Mouse (Mus musculus): Measurements from ENCODE around the gene Cldn9.

The Cldn9 gene

DNA sequence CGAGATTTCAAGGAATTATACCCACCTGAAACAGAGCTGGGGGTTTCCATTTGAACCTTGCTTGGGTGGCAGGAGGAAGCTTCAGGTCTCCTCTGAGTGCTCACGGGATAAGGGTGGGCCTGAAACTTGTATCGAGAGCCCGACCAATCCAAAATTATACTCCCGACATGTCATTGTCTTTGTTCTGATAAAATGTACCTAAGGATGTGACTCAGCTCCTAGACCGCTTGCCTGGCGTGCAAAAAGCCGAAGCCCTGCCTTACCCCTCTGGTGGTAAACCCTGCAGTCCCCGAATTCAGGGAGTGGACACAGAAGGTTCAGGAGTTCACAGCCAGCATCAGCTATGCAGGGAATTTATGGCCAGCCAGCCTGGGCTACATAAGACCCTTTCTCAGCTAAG lies 3.5 kb downstream of the Cldn9 start:
- no peak for DNase-seq (ENCODE audit: low read depth, low spot score)

DNA sequence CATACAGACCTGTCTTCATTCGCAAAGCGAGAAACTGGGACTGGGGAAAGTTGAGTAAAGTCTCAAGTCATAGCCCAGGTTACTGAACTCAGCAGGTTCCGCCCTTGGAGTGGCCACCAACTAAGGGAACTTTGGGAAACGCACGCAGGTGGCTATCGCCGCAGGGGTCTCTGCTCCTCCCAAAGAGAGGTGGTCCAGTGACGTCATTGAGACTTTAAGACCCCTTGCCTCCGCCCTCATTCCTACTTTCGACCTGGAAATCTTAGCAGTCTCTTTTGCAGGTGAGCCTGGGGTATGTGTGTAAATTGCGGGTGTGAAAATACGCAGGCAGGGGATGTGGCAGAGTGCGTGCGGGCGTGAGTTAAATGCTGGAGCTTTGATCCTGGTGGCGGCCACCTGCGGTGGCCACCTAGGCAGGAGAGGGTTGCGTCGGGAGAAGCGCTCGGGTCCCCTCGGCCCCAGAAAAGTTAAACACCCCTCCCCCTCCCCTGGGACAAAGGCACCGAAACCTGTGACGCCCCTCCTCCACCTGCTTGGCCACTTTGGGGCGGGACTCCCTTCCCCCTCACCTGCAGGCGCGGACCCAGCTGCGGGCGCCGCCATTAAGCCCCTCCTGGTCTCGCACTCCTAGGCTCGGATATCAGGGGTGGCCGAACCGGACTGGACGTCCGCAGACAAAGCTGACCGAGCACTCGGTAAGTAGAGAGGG lies 4.5 kb downstream of the Cldn9 start, which contains the start of gene Cldn6:
Cldn6 (plus strand) TSS at position 123 of the 709 bp plus-strand sequence.
- no peak for DNase-seq (ENCODE audit: low read depth, low spot score)

- DNase-seq (ENCODE audit: low read depth, low spot score): peak; percentile 95
Measured at GRCm38 (mm10) chr17:23677236-23677679, 6.6 kb downstream of the Cldn9 start, which contains the start of gene Tnfrsf12a. TSS of gene Tnfrsf12a (minus strand) at chr17:23677468.

DNA sequence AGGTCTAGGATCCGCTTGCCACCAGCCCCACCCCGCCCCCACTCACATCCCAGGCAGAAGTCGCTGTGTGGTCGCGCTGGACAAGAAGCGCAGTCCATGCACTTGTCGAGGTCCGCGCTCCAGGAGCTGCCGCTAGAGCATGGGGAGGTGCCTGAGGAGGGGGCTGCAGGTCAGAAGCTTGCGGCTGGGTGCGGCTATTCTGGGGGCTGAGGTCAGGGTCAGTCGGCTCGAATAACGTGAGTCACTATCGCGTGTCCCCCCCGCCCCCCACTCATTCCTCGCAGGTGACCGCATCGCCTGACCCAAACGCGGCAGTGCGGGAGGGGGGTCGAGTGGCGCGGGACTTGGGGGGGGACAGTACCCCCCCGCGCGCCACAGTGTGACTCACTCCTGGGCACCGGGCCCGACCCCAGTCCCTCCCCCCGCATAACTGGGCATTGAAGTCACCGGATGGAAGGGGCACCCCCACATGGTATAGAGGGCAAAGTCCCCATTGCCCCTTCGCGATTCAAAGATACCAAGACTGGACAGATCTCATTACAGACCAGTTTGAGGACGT lies 7.3 kb downstream of the Cldn9 start:
- DNase-seq (ENCODE audit: low read depth, low spot score): peak; percentile 66

- DNase-seq (ENCODE audit: low read depth, low spot score): peak; percentile 52
Measured at GRCm38 (mm10) chr17:23675564-23676281, 8.1 kb downstream of the Cldn9 start.

DNA sequence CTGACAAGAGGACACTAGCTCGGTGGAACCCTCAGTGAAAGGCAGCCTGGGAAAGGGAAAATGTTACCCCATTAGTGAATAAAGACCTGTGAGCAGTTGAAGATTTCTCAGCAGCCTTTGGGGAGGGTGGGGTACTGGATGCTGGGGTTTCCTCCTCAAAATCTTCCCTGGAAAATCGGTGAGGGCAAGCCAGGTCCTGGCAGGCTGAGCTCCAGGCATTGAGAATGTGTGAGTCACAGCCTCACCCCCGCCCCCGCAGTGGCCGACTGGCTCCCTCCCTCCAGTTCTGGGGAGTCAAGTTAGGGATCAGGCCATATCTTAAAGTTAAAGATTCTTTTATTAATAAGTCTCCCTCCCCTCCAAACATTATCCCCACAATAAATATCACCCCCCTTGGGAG lies 8.7 kb downstream of the Cldn9 start:
- no peak for DNase-seq (ENCODE audit: low read depth, low spot score)

GRCm38 (mm10) chr17:23674271-23674952 lies 9.4 kb downstream of the Cldn9 start:
- DNase-seq (ENCODE audit: low read depth, low spot score): no peak

- DNase-seq (ENCODE audit: low read depth, low spot score): peak; percentile 97
Measured at GRCm38 (mm10) chr17:23673424-23674073, 10.3 kb downstream of the Cldn9 start, which contains the start of the genes Hcfc1r1 and Thoc6. TSS of gene Hcfc1r1 (plus strand) at chr17:23673596. TSS of gene Thoc6 (minus strand) at chr17:23673882.

DNA sequence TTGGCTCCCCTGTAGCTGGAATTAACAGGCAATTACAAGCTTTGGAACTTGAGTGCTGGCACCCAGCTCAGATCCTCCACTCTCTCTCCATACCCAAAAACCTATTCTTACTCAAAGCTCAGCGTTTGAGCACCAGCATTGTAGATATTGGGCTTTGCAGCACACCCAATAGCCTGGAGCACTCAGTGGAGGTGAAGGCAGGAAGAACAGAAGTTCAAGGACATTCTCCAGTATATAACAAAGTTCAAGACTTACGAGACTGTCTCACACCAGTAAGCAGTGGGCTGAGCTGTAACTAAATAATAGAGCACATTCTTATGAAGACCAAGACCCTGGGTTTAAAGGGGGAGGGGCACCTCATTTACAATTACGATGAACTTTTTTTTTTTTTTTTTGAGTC lies 11.1 kb downstream of the Cldn9 start:
- no peak for DNase-seq (ENCODE audit: low read depth, low spot score)

DNA sequence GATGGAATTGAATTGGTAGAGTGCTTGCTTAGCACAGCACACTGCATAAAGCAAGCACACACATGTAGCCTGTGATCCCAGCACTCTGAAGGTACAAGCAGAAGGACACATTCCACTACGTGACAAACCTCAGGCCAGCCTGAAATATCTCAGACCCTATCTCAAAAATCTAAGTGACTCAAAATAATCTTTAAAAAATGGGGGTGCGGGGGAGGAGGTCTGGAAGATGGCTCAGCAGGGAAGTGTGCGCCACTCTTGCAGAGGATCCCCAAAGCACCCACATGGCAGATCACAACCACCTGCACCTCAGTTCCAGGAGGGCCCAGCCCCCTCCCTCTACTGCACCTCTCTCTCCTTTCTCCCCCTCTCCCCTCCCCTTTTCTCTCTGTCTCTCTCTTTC lies 12.3 kb downstream of the Cldn9 start:
- no peak for DNase-seq (ENCODE audit: low read depth, low spot score)

GRCm38 (mm10) chr17:23670516-23671074 lies 13.2 kb downstream of the Cldn9 start:
- no peak for DNase-seq (ENCODE audit: low read depth, low spot score)

DNA sequence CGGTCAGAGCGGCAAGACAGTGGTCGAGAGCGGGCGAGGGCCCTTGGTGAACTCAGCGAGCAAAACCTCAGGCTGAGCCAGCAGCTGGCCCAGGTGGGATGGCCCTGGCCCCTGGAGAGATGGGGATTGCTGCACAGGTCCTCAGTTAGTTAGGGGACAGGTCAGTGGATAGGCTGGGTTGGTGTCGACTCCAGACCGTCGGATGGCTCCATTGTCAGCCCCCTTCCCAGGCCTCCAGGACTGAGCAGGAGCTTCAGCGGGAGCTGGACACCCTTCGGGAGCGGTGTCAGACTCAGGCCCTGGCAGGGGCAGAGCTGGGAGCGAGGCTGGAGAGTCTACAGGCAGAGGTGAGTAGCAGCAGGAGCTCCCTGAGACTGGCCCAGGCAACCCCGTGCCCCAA lies 18.3 kb downstream of the Cldn9 start:
- DNase-seq (ENCODE audit: low read depth, low spot score): no peak

- peak; percentile 61 for DNase-seq (ENCODE audit: low read depth, low spot score)
Measured at GRCm38 (mm10) chr17:23664556-23665021, 19.2 kb downstream of the Cldn9 start.

DNA sequence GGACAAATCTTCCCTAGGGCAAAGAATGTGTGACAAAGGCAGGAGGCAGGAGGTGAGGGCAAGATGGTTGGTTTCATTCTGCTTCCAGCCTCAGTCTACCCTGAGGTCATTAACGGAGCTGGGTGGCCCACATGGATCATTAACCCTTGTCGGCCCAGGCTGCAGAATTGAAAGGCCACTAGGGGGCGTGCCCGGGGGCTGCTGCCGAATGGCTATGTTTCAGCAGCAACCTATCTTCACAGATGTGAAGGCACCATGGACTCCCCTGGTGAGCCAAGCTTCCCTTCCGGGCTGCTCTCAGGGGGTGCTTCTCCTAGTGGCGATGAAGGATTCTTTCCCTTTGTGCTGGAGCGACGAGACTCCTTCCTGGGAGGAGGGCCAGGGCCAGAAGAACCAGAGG lies 22.3 kb downstream of the Cldn9 start:
- DNase-seq (ENCODE audit: low read depth, low spot score): peak; percentile 31

- no peak for DNase-seq (ENCODE audit: low read depth, low spot score)
Measured at GRCm38 (mm10) chr17:23660876-23661200, 23.0 kb downstream of the Cldn9 start.

DNA sequence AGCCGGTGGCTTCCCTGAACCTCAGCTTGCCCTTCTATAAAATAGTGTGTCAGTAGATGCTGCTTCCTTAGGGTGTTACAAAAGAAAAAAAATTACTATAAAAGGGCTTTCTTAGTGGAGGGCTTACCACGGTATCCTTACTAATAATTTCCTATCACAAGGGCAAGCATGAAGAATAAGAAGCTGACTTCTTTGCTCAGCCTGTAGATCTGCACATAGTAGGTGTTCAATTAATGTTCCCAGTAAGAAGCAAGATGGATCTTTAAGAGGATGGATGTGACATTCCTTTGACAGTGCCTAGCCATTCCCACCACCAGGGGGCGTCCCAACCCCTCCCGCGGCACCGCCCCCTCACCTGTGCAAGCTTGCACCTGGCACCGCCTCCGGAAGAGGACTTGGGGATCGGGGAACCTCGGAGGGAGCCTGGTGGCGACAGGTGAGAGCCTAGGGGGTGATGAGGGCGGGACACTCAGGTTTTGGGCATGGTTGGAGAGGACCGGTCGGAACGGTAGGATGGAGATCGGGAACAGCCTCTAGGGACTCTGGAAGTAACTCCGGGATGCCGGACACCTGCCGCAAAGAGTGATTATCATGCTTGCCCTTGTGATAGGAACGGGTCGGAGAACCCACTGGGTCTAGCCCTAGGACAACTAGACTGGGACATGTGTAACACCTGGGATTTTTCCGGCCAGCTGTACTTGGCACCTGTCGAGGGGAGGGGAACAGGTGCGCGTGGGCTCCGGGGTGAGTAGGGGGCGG lies 23.5 kb downstream of the Cldn9 start, which contains the start of gene Bicdl2:
Bicdl2 (plus strand) TSS at position 390 of the 759 bp plus-strand sequence.
- DNase-seq (ENCODE audit: low read depth, low spot score): peak; percentile 59

DNA sequence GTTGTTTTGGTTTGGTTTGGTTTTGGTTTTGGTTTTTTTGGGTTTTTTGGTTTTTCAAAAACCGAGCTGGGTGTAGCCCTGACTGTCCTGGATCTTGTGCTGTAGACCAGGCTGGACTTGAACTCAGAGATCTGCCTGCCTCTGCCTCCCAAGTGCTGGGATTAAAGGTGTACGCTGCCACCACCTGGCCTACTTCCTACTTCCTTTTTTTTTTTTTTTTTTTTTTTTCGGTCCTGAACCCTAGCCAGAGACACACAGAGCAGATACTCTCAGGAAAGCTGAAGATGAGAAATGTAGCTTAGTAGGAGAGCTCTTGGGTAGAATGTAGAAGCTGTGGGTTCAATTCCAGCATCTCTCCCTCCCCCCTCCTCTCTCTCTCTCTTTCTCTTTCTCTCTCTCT lies 25.4 kb downstream of the Cldn9 start:
- no peak for DNase-seq (ENCODE audit: low read depth, low spot score)

- DNase-seq (ENCODE audit: low read depth, low spot score): no peak
Measured at GRCm38 (mm10) chr17:23654410-23654809, 29.4 kb downstream of the Cldn9 start.

GRCm38 (mm10) chr17:23654001-23654400 lies 29.8 kb downstream of the Cldn9 start:
- DNase-seq (ENCODE audit: low read depth, low spot score): no peak

DNA sequence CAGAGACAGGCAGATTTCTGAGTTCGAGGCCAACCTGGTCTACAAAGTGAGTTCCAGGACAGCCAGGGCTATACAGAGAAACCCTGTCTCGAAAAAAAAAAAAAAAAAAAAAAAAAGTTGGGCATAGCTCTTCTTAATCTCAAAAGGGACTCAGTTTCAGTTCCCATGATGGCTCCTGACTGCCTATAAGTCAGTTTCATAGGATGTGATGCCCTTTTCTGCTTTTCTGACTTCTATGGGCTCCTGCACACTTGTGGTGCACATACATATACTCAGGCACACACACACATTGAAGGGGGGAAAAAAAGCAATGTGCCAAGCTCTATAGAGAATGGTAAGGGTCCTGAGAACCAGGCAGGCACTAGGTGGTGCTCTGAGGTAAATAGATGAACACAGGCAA lies 30.5 kb downstream of the Cldn9 start:
- DNase-seq (ENCODE audit: low read depth, low spot score): no peak

Measured in CD4-positive helper T cell, adult 2 months (primary cell).